Mouse (Mus musculus) liver, embryonic 16.5 days (tissue): ENCODE measurements around the gene Ankdd1a. TPM values are rescaled to one million over a fixed set of nuclear protein-coding genes. Genes with fewer than 3 reads are reported as not detected.

ENCODE experiments used
- ATAC-seq: fragments of 200-750 bp; cut with Nextera tagmentation; 2 replicates; pipeline ENCODE4 v1.8.0; 2017; ENCODE audit warnings: low read depth, mild to moderate bottlenecking, moderate number of reproducible peaks, moderate library complexity
- H3K27ac ChIP-seq: fragments of 300-500 bp; sonication (generic); 2 replicates; pipeline ENCODE4 v1.5.1; 2014; ENCODE audit warnings: mild to moderate bottlenecking, low read length
- H3K27me3 ChIP-seq: fragments of 300-500 bp; sonication (generic); 2 replicates; pipeline ENCODE4 v1.6.1; 2014; ENCODE audit warnings: low read depth, low read length, mixed read lengths; ENCODE audit not compliant: control insufficient read depth, insufficient read depth
- H3K36me3 ChIP-seq: fragments of 300-500 bp; sonication (generic); 2 replicates; pipeline ENCODE4 v1.6.1; 2014; ENCODE audit warnings: mild to moderate bottlenecking; ENCODE audit not compliant: control insufficient read depth, insufficient read depth
- H3K4me1 ChIP-seq: fragments of 300-500 bp; sonication (generic); 2 replicates; pipeline ENCODE4 v1.6.1; 2014; ENCODE audit warnings: low read depth, low read length, mixed read lengths; ENCODE audit not compliant: control insufficient read depth
- H3K4me2 ChIP-seq: fragments of 300-500 bp; sonication (generic); 2 replicates; pipeline ENCODE4 v1.6.1; 2014; ENCODE audit warnings: low read depth, low read length, mixed read lengths
- H3K4me3 ChIP-seq: fragments of 300-500 bp; sonication (generic); 2 replicates; pipeline ENCODE4 v1.5.1; 2014; ENCODE audit warnings: low read depth, mild to moderate bottlenecking, low read length
- H3K9ac ChIP-seq: fragments of 300-500 bp; sonication (generic); 2 replicates; pipeline ENCODE4 v1.6.1; 2014; ENCODE audit warnings: low read depth, low read length
- H3K9me3 ChIP-seq: fragments of 300-500 bp; sonication (generic); replicated peaks from 2 replicates; pipeline ENCODE4 v1.6.1; 2016; ENCODE audit warnings: low read length; ENCODE audit not compliant: control insufficient read depth
- whole genome bisulfite sequencing: fragments of 180-500 bp; shearing (Covaris S2); extraction: QIAGEN DNeasy Blood & Tissue Kit; methylation state at CpG from one replicate; pipeline ENCODE4 v1.1.7; 2014; ENCODE audit not compliant: insufficient replicate concordance; 5-methylcytosine and 5-hydroxymethylcytosine counted together
- polyA plus RNA-seq: library from polyadenylated mRNA; unstranded; fragments of >200 nt; fragmentation: Nextera tagmentation; extraction: Ambion mirVana; gene quantifications from 2 replicates; pipeline ENCODE4 v1.2.1, GENCODE M21; 2015

The Ankdd1a gene
- polyA plus RNA-seq, 1 experiment from 2014 or later, result 0.06 TPM

GRCm38 (mm10) chr9:65556349-65556748, 36.4 kb upstream of the Ankdd1a start:
- Histone ChIP-seq H3K4me1 (peaks cover 72% of the 10 kb centered on the region), H3K9ac (no peak overlapping the region), H3K4me2 (no peak overlapping the region), H3K9me3 (no peaks in the 10 kb centered on the region), H3K27me3 (no peaks in the 10 kb centered on the region), H3K4me3 (no peak overlapping the region), H3K36me3 (peaks cover 66% of the 10 kb centered on the region), H3K27ac (peak overlapping the region; percentile 96)
- no peak for ATAC-seq
- WGBS, result 89% methylated on average over 8 of the region's 8 CpGs

GRCm38 (mm10) chr9:65555621-65556020, 35.6 kb upstream of the Ankdd1a start:
- H3K27ac ChIP-seq, result peak overlapping the region; percentile 96
- WGBS, result 65% methylated on average over 4 of the region's 4 CpGs
- no peak for ATAC-seq
- H3K36me3 ChIP-seq, result peaks cover 60% of the 10 kb centered on the region
- peak overlapping the region; percentile 65 for H3K4me2 ChIP-seq
- H3K9ac ChIP-seq, result peak overlapping the region; percentile 58
- H3K9me3 ChIP-seq, result no peaks in the 10 kb centered on the region
- peaks cover 76% of the 10 kb centered on the region for H3K4me1 ChIP-seq
- peak overlapping the region; percentile 26 for H3K4me3 ChIP-seq
- no peaks in the 10 kb centered on the region for H3K27me3 ChIP-seq

- Histone ChIP-seq H3K9ac (peak overlapping the region; percentile 70), H3K9me3 (no peaks in the 10 kb centered on the region), H3K4me3 (peak overlapping the region; percentile 26), H3K27ac (peak overlapping the region; percentile 96), H3K27me3 (no peaks in the 10 kb centered on the region), H3K4me1 (peaks cover 79% of the 10 kb centered on the region), H3K4me2 (peak overlapping the region; percentile 65), H3K36me3 (peaks cover 57% of the 10 kb centered on the region)
- ATAC-seq, result peak; percentile 93
- 4% methylated on average over 5 of the region's 5 CpGs for WGBS
Observed at GRCm38 (mm10) chr9:65555001-65555405, 35.0 kb upstream of the Ankdd1a start.

GRCm38 (mm10) chr9:65552711-65553110, 32.7 kb upstream of the Ankdd1a start:
- H3K27ac ChIP-seq, result peak overlapping the region; percentile 58
- no peak overlapping the region for H3K4me3 ChIP-seq
- peaks cover 34% of the 10 kb centered on the region for H3K36me3 ChIP-seq
- no peaks in the 10 kb centered on the region for H3K27me3 ChIP-seq
- H3K9ac ChIP-seq, result no peak overlapping the region
- 90% methylated on average over 2 of the region's 2 CpGs for WGBS
- H3K4me1 ChIP-seq, result peaks cover 81% of the 10 kb centered on the region
- ATAC-seq, result no peak
- H3K9me3 ChIP-seq, result no peaks in the 10 kb centered on the region
- H3K4me2 ChIP-seq, result no peak overlapping the region

- H3K27ac ChIP-seq, result peak overlapping the region; percentile 58
- H3K4me1 ChIP-seq, result peaks cover 76% of the 10 kb centered on the region
Observed at GRCm38 (mm10) chr9:65552141-65552540, 32.1 kb upstream of the Ankdd1a start.

GRCm38 (mm10) chr9:65551035-65551434, 31.0 kb upstream of the Ankdd1a start:
- no peak overlapping the region for H3K4me2 ChIP-seq
- 0 out of 2 replicates have a peak, but pooled peaks have one; percentile 1 for ATAC-seq
- peak overlapping the region; percentile 58 for H3K27ac ChIP-seq
- WGBS, result 19% methylated on average over 5 of the region's 5 CpGs
- no peak overlapping the region for H3K4me3 ChIP-seq
- H3K36me3 ChIP-seq, result peaks cover 18% of the 10 kb centered on the region
- H3K4me1 ChIP-seq, result peaks cover 76% of the 10 kb centered on the region
- H3K9ac ChIP-seq, result no peak overlapping the region
- H3K9me3 ChIP-seq, result no peaks in the 10 kb centered on the region
- no peaks in the 10 kb centered on the region for H3K27me3 ChIP-seq

More at GRCm38 (mm10) chr9:65552141-65552540, 32.1 kb upstream of the Ankdd1a start:
- no peak for ATAC-seq
- WGBS, result 27% methylated on average over 5 of the region's 5 CpGs
- Histone ChIP-seq H3K4me2 (no peak overlapping the region), H3K36me3 (peaks cover 29% of the 10 kb centered on the region), H3K9me3 (no peaks in the 10 kb centered on the region), H3K9ac (peak overlapping the region; percentile 4; the same call in 1 of the 2 replicates), H3K27me3 (no peaks in the 10 kb centered on the region), H3K4me3 (no peak overlapping the region)

- WGBS, result 38% methylated on average over 7 of the region's 7 CpGs
- ATAC-seq, result no peak
- Histone ChIP-seq H3K4me2 (no peak overlapping the region), H3K27me3 (no peaks in the 10 kb centered on the region), H3K36me3 (peaks cover 14% of the 10 kb centered on the region), H3K9me3 (no peaks in the 10 kb centered on the region), H3K27ac (peak overlapping the region; percentile 58), H3K9ac (no peak overlapping the region), H3K4me1 (peaks cover 76% of the 10 kb centered on the region), H3K4me3 (no peak overlapping the region)
Observed at GRCm38 (mm10) chr9:65550079-65550831, 30.3 kb upstream of the Ankdd1a start.

- H3K27ac ChIP-seq, result no peak overlapping the region
Observed at GRCm38 (mm10) chr9:65549643-65550042, 29.6 kb upstream of the Ankdd1a start.

GRCm38 (mm10) chr9:65549139-65549538, 29.1 kb upstream of the Ankdd1a start:
- H3K36me3 ChIP-seq, result peaks cover 11% of the 10 kb centered on the region
- H3K27ac ChIP-seq, result no peak overlapping the region
- H3K4me3 ChIP-seq, result no peak overlapping the region
- no peak overlapping the region for H3K4me2 ChIP-seq
- WGBS, result 80% methylated on average over 3 of the region's 3 CpGs
- no peaks in the 10 kb centered on the region for H3K9me3 ChIP-seq
- no peaks in the 10 kb centered on the region for H3K27me3 ChIP-seq
- ATAC-seq, result no peak
- peaks cover 68% of the 10 kb centered on the region for H3K4me1 ChIP-seq
- no peak overlapping the region for H3K9ac ChIP-seq

More at GRCm38 (mm10) chr9:65549643-65550042, 29.6 kb upstream of the Ankdd1a start:
- H3K4me2 ChIP-seq, result no peak overlapping the region
- H3K4me3 ChIP-seq, result no peak overlapping the region
- H3K9me3 ChIP-seq, result no peaks in the 10 kb centered on the region
- peaks cover 73% of the 10 kb centered on the region for H3K4me1 ChIP-seq
- 46% methylated on average over 5 of the region's 5 CpGs for WGBS
- no peaks in the 10 kb centered on the region for H3K27me3 ChIP-seq
- no peak overlapping the region for H3K9ac ChIP-seq
- H3K36me3 ChIP-seq, result peaks cover 14% of the 10 kb centered on the region
- no peak for ATAC-seq
